Mouse (Mus musculus): Measurements from ENCODE around the gene Nme4. TPM values are rescaled to one million over a fixed set of nuclear protein-coding genes. Genes with fewer than 3 reads are reported as not detected.
A peak's percentile ranks its signal among the peaks of the same experiment; 100 is the strongest.

Nme4 gene
- polyA plus RNA-seq, 1 experiment from 2014 or later = 48.8 TPM

GRCm38 (mm10) chr17:26057278-26057677, 38.1 kb downstream of the Nme4 start:
- no peaks in the 10 kb centered on the region for H3K27me3 ChIP-seq
- ATAC-seq (replicated peaks; ENCODE audit: insufficient number of reproducible peaks, insufficient read depth, low FRiP score, low read depth) = no peak
- no peaks in the 10 kb centered on the region for H3K9me3 ChIP-seq (replicated peaks)
- no peaks in the 10 kb centered on the region for H3K36me3 ChIP-seq
- H3K4me1 ChIP-seq (replicated peaks) = peaks cover 13% of the 10 kb centered on the region
- H3K4me3 ChIP-seq = no peak overlapping the region
- H3K27ac ChIP-seq = no peak overlapping the region
- H3K4me2 ChIP-seq = no peak overlapping the region
- no peak overlapping the region for H3K9ac ChIP-seq
- 89% methylated on average over 8 of the region's 8 CpGs for WGBS

- no peaks in the 10 kb centered on the region for H3K36me3 ChIP-seq
- no peak for ATAC-seq (replicated peaks; ENCODE audit: insufficient number of reproducible peaks, insufficient read depth, low FRiP score, low read depth)
Observed at GRCm38 (mm10) chr17:26055164-26055563, 40.2 kb downstream of the Nme4 start.

GRCm38 (mm10) chr17:26054133-26054845, 41.1 kb downstream of the Nme4 start:
- Histone ChIP-seq H3K4me1 (replicated peaks) (peaks cover 13% of the 10 kb centered on the region), H3K27ac (peak overlapping the region; percentile 44), H3K9me3 (replicated peaks) (no peaks in the 10 kb centered on the region), H3K4me2 (peak overlapping the region; percentile 15; the same call in 1 of the 2 replicates), H3K4me3 (no peak overlapping the region), H3K27me3 (no peaks in the 10 kb centered on the region), H3K36me3 (no peaks in the 10 kb centered on the region), H3K9ac (no peak overlapping the region)
- WGBS = 44% methylated on average over 17 of the region's 17 CpGs
- ATAC-seq (replicated peaks; ENCODE audit: insufficient number of reproducible peaks, insufficient read depth, low FRiP score, low read depth) = no peak

More at GRCm38 (mm10) chr17:26055164-26055563, 40.2 kb downstream of the Nme4 start:
- H3K4me3 ChIP-seq = no peak overlapping the region
- peaks cover 13% of the 10 kb centered on the region for H3K4me1 ChIP-seq (replicated peaks)
- H3K4me2 ChIP-seq = no peak overlapping the region
- no peaks in the 10 kb centered on the region for H3K9me3 ChIP-seq (replicated peaks)
- no peak overlapping the region for H3K9ac ChIP-seq
- no peak overlapping the region for H3K27ac ChIP-seq
- no peaks in the 10 kb centered on the region for H3K27me3 ChIP-seq
- WGBS = 65% methylated on average over 6 of the region's 6 CpGs

- H3K4me1 ChIP-seq (replicated peaks) = peaks cover 20% of the 10 kb centered on the region
- no peak overlapping the region for H3K27ac ChIP-seq
- H3K27me3 ChIP-seq = no peaks in the 10 kb centered on the region
- H3K4me3 ChIP-seq = no peak overlapping the region
- H3K9ac ChIP-seq = no peak overlapping the region
- ATAC-seq (replicated peaks; ENCODE audit: insufficient number of reproducible peaks, insufficient read depth, low FRiP score, low read depth) = no peak
- 85% methylated on average over 4 of the region's 4 CpGs for WGBS
- no peaks in the 10 kb centered on the region for H3K36me3 ChIP-seq
- no peak overlapping the region for H3K4me2 ChIP-seq
- H3K9me3 ChIP-seq (replicated peaks) = no peaks in the 10 kb centered on the region
Observed at GRCm38 (mm10) chr17:26052706-26053105, 42.7 kb downstream of the Nme4 start.

- H3K9me3 ChIP-seq (replicated peaks) = no peaks in the 10 kb centered on the region
- no peak overlapping the region for H3K4me2 ChIP-seq
- no peak overlapping the region for H3K4me3 ChIP-seq
- ATAC-seq (replicated peaks; ENCODE audit: insufficient number of reproducible peaks, insufficient read depth, low FRiP score, low read depth) = no peak
- H3K36me3 ChIP-seq = no peaks in the 10 kb centered on the region
- H3K27me3 ChIP-seq = no peaks in the 10 kb centered on the region
- 90% methylated on average over 4 of the region's 4 CpGs for WGBS
- no peak overlapping the region for H3K9ac ChIP-seq
- no peak overlapping the region for H3K27ac ChIP-seq
- H3K4me1 ChIP-seq (replicated peaks) = peaks cover 20% of the 10 kb centered on the region
Observed at GRCm38 (mm10) chr17:26052074-26052473, 43.3 kb downstream of the Nme4 start.

- no peak overlapping the region for H3K4me2 ChIP-seq
- H3K9me3 ChIP-seq (replicated peaks) = no peaks in the 10 kb centered on the region
- peaks cover 28% of the 10 kb centered on the region for H3K4me1 ChIP-seq (replicated peaks)
- no peak overlapping the region for H3K9ac ChIP-seq
- no peak for ATAC-seq (replicated peaks; ENCODE audit: insufficient number of reproducible peaks, insufficient read depth, low FRiP score, low read depth)
- 54% methylated on average over 8 of the region's 8 CpGs for WGBS
- H3K4me3 ChIP-seq = no peak overlapping the region
- H3K27me3 ChIP-seq = no peaks in the 10 kb centered on the region
- H3K36me3 ChIP-seq = no peaks in the 10 kb centered on the region
- H3K27ac ChIP-seq = peak overlapping the region; percentile 46; the same call in 1 of the 2 replicates
Observed at GRCm38 (mm10) chr17:26048118-26048517, 47.3 kb downstream of the Nme4 start.

- Histone ChIP-seq H3K9me3 (replicated peaks) (no peaks in the 10 kb centered on the region), H3K4me1 (replicated peaks) (peaks cover 40% of the 10 kb centered on the region), H3K27ac (no peak overlapping the region), H3K27me3 (no peaks in the 10 kb centered on the region), H3K9ac (no peak overlapping the region; the same call in 1 of the 2 replicates), H3K36me3 (no peaks in the 10 kb centered on the region), H3K4me2 (no peak overlapping the region), H3K4me3 (no peak overlapping the region)
- no peak for ATAC-seq (replicated peaks; ENCODE audit: insufficient number of reproducible peaks, insufficient read depth, low FRiP score, low read depth)
- WGBS = 43% methylated on average over 10 of the region's 10 CpGs
Observed at GRCm38 (mm10) chr17:26046253-26046997, 49.0 kb downstream of the Nme4 start.

GRCm38 (mm10) chr17:26045285-26045684, 50.1 kb downstream of the Nme4 start:
- Histone ChIP-seq H3K4me1 (replicated peaks) (peaks cover 43% of the 10 kb centered on the region), H3K27me3 (no peaks in the 10 kb centered on the region), H3K4me2 (no peak overlapping the region), H3K9ac (no peak overlapping the region), H3K4me3 (no peak overlapping the region), H3K9me3 (replicated peaks) (no peaks in the 10 kb centered on the region), H3K36me3 (no peaks in the 10 kb centered on the region), H3K27ac (no peak overlapping the region)
- ATAC-seq (replicated peaks; ENCODE audit: insufficient number of reproducible peaks, insufficient read depth, low FRiP score, low read depth) = no peak
- 43% methylated on average over 4 of the region's 4 CpGs for WGBS

GRCm38 (mm10) chr17:26043249-26043636, 52.2 kb downstream of the Nme4 start:
- peak; percentile 83 for ATAC-seq (replicated peaks; ENCODE audit: insufficient number of reproducible peaks, insufficient read depth, low FRiP score, low read depth)
- peaks cover 39% of the 10 kb centered on the region for H3K4me1 ChIP-seq (replicated peaks)
- 26% methylated on average over 5 of the region's 5 CpGs for WGBS

GRCm38 (mm10) chr17:26042599-26043248, 52.7 kb downstream of the Nme4 start:
- peak overlapping the region; percentile 52 for H3K4me2 ChIP-seq
- H3K4me3 ChIP-seq = peak overlapping the region; percentile 16
- H3K9ac ChIP-seq = 0 out of 2 replicates have a peak overlapping the region, but pooled peaks have one; percentile 6

More at GRCm38 (mm10) chr17:26043249-26043636, 52.2 kb downstream of the Nme4 start:
- H3K9me3 ChIP-seq (replicated peaks) = no peaks in the 10 kb centered on the region
- H3K27ac ChIP-seq = peak overlapping the region; percentile 97
- peak overlapping the region; percentile 52 for H3K4me2 ChIP-seq
- peak overlapping the region; percentile 16; the same call in 1 of the 2 replicates for H3K4me3 ChIP-seq
- H3K9ac ChIP-seq = 0 out of 2 replicates have a peak overlapping the region, but pooled peaks have one; percentile 6
- H3K36me3 ChIP-seq = no peaks in the 10 kb centered on the region
- no peaks in the 10 kb centered on the region for H3K27me3 ChIP-seq

More at GRCm38 (mm10) chr17:26042599-26043248, 52.7 kb downstream of the Nme4 start:
- peak overlapping the region; percentile 97 for H3K27ac ChIP-seq
- H3K4me1 ChIP-seq (replicated peaks) = peaks cover 36% of the 10 kb centered on the region
- H3K9me3 ChIP-seq (replicated peaks) = no peaks in the 10 kb centered on the region
- ATAC-seq (replicated peaks; ENCODE audit: insufficient number of reproducible peaks, insufficient read depth, low FRiP score, low read depth) = peak; percentile 49; the same call in 1 of the 2 replicates
- H3K36me3 ChIP-seq = no peaks in the 10 kb centered on the region
- WGBS = 47% methylated on average over 13 of the region's 13 CpGs
- H3K27me3 ChIP-seq = no peaks in the 10 kb centered on the region
